Mouse (Mus musculus): ENCODE results near the gene Saa1.
"Not testable (repeated sequence)": the region's sequence is repeated elsewhere in the genome, so short reads cannot be mapped to it uniquely, and the experiment has no call there.

GRCm38 (mm10) chr7:46740041-46740440, 2.7 kb downstream of the Saa1 start:
- not testable (repeated sequence) for TF ChIP-seq CTCF, EP300 (IDR thresholded peaks at IDR 0.05)

Measured in lung, postnatal 0 days (tissue).